Mouse (Mus musculus): ENCODE measurements around the gene Mob2. TPM values are rescaled to one million over a fixed set of nuclear protein-coding genes. Genes with fewer than 3 reads are reported as not detected.
A peak's percentile ranks its signal among the peaks of the same experiment; 100 is the strongest.

Mob2 gene
- total and polyA plus RNA-seq, 2 experiments from 2014 or later: 45.5 to 53.6 TPM

DNA sequence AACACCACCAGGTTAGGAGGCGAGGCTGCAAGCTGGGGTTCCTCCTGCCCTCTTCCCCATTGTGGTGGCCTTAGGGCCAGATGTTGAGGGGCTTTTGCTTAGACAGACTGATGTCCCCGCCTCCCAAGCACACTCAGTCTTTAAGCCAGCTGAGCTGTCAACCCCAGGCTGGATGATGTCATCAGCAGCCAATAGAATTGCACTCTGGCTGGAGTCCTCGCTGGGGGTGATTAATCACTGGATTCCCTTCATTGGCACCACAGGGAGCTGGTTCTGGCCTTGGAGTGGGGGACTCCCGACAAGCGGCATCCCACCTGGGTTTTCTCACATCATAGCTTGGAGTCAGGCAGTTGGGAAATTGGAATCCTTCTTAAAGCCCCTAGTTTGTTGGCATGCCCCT lies 28.0 kb upstream of the Mob2 start:
- ATAC-seq (ENCODE audit: insufficient read depth, low read depth): no peak
- TF ChIP-seq CTCF (IDR thresholded peaks at IDR 0.05; ENCODE audit: low read depth) (no peak), EP300 (IDR thresholded peaks at IDR 0.05; ENCODE audit: low read depth) (no peak)
- Histone ChIP-seq H3K4me2 (ENCODE audit: low read depth, low read length) (no peak overlapping the region), H3K27ac (ENCODE audit: low read depth) (no peak overlapping the region), H3K4me1 (ENCODE audit: control insufficient read depth, insufficient read depth) (peaks cover 61% of the 10 kb centered on the region), H3K4me3 (ENCODE audit: low read depth, low read length) (no peak overlapping the region), H3K27me3 (ENCODE audit: control insufficient read depth, insufficient read depth, low read length) (no peaks in the 10 kb centered on the region), H3K36me3 (replicated peaks; ENCODE audit: control insufficient read depth, insufficient read depth, low read length) (peaks cover 32% of the 10 kb centered on the region), H3K9me3 (replicated peaks; ENCODE audit: control insufficient read depth, low read length) (no peaks in the 10 kb centered on the region), H3K9ac (replicated peaks; ENCODE audit: low read depth, low read length) (no peak overlapping the region)
- WGBS: 33% methylated on average over 5 of the region's 5 CpGs
- no peak for DNase-seq (ENCODE audit: low spot score)

DNA sequence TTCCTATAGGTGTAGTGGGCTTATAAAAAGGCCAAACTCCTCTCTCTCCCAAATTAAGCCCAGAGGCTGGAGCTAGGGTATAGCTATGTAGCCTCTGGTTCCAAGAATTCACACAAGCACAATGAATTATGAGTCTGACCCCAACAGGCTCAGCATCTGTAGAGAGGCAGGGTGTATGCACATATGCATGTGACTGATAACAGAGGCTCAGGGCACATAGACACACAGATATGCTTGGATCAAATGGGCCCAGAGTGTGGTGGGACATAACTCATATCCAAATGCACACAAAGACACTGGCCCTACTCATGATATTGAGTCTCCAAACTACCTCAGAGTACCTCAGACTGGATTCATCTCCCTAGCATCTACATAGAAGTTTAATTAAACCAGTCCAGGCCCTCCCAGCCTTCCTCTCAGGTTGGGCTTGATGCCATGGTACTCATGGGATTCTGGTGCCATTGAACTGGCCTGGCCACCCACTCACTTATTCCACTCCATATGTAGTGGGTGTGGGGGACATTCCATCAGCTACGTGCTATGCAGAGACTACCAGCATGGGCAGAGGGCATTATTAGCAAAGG lies 26.3 kb upstream of the Mob2 start:
- TF ChIP-seq EP300 (IDR thresholded peaks at IDR 0.05; ENCODE audit: low read depth) (no peak), CTCF (IDR thresholded peaks at IDR 0.05; ENCODE audit: low read depth) (no peak)
- H3K4me2 ChIP-seq (ENCODE audit: low read depth, low read length): no peak overlapping the region
- H3K9ac ChIP-seq (replicated peaks; ENCODE audit: low read depth, low read length): no peak overlapping the region
- ATAC-seq (ENCODE audit: insufficient read depth, low read depth): no peak
- 80% methylated on average over 1 of the region's 1 CpGs for WGBS
- no peaks in the 10 kb centered on the region for H3K9me3 ChIP-seq (replicated peaks; ENCODE audit: control insufficient read depth, low read length)
- no peaks in the 10 kb centered on the region for H3K27me3 ChIP-seq (ENCODE audit: control insufficient read depth, insufficient read depth, low read length)
- no peak overlapping the region for H3K27ac ChIP-seq (ENCODE audit: low read depth)
- no peak for DNase-seq (ENCODE audit: low spot score)
- H3K4me3 ChIP-seq (ENCODE audit: low read depth, low read length): no peak overlapping the region
- H3K4me1 ChIP-seq (ENCODE audit: control insufficient read depth, insufficient read depth): peaks cover 46% of the 10 kb centered on the region
- H3K36me3 ChIP-seq (replicated peaks; ENCODE audit: control insufficient read depth, insufficient read depth, low read length): peaks cover 45% of the 10 kb centered on the region

DNA sequence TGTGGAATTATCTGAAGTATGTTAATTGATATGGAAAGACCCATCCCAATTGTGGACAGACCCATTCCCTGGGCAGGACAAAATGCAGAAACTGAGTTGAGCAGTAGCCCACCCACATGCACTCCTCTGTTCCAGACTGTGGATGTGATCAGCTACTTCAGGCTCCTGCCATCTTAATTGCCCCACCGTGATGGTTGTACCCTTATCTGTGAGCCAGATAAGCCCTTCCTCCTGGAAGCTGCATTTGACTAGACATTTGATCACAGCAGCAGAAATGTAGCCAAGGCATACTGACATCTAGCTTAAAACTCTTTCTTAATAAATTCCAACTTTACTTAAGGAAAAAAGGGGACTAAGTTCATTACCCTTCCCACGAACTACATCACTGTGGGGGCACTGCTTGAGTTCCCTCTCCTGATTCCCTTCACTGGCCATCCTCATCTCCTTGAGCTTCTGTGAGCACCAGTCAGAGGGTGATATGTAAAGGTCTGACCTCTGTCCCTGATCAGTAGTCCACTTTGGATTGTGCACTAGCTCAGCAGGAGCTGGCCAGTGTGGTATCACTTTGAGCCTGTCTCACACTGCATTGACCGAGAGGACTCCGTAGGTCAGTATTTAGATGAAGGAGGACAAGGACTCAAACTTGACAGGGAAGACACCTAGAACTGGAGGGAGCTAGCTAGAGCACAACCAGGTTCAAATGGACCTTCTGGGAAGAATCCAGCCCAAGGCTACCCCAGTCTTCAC lies 25.5 kb upstream of the Mob2 start:
- H3K27me3 ChIP-seq (ENCODE audit: control insufficient read depth, insufficient read depth, low read length): no peaks in the 10 kb centered on the region
- DNase-seq (ENCODE audit: low spot score) (no peak), ATAC-seq (ENCODE audit: insufficient read depth, low read depth) (no peak)
- peaks cover 42% of the 10 kb centered on the region for H3K4me1 ChIP-seq (ENCODE audit: control insufficient read depth, insufficient read depth)
- H3K9me3 ChIP-seq (replicated peaks; ENCODE audit: control insufficient read depth, low read length): no peaks in the 10 kb centered on the region
- peaks cover 52% of the 10 kb centered on the region for H3K36me3 ChIP-seq (replicated peaks; ENCODE audit: control insufficient read depth, insufficient read depth, low read length)
- no peak overlapping the region for H3K4me2 ChIP-seq (ENCODE audit: low read depth, low read length)
- 63% methylated on average over 4 of the region's 4 CpGs for WGBS
- H3K27ac ChIP-seq (ENCODE audit: low read depth): no peak overlapping the region
- H3K9ac ChIP-seq (replicated peaks; ENCODE audit: low read depth, low read length): no peak overlapping the region
- H3K4me3 ChIP-seq (ENCODE audit: low read depth, low read length): no peak overlapping the region
- TF ChIP-seq CTCF (IDR thresholded peaks at IDR 0.05; ENCODE audit: low read depth) (no peak), EP300 (IDR thresholded peaks at IDR 0.05; ENCODE audit: low read depth) (no peak)

DNA sequence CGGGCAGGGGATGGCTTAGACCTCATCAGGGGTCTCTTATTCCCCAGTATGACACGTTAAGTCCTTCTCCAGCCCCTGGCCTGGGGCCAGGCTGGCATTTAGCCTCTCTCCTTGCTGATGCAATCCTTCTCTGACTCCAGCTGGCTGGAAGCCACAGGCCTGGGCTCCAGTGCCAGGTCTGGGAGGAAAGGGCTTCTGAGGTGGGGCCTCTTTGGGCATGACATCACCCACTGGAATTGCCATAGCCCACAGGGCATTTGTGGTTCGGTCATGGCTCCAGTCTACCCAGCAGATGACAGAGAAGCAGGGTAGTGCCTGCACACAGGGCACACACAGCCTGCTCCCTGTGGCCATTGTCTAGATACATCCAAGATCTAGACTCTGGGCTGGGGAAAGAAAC lies 24.0 kb upstream of the Mob2 start:
- peak overlapping the region; percentile 67 for H3K27ac ChIP-seq (ENCODE audit: low read depth)
- no peak overlapping the region for H3K4me3 ChIP-seq (ENCODE audit: low read depth, low read length)
- no peak overlapping the region for H3K4me2 ChIP-seq (ENCODE audit: low read depth, low read length)
- H3K4me1 ChIP-seq (ENCODE audit: control insufficient read depth, insufficient read depth): peaks cover 38% of the 10 kb centered on the region
- no peaks in the 10 kb centered on the region for H3K27me3 ChIP-seq (ENCODE audit: control insufficient read depth, insufficient read depth, low read length)
- peaks cover 66% of the 10 kb centered on the region for H3K36me3 ChIP-seq (replicated peaks; ENCODE audit: control insufficient read depth, insufficient read depth, low read length)
- WGBS: 28% methylated on average over 3 of the region's 3 CpGs
- DNase-seq (ENCODE audit: low spot score): peak; percentile 87
- no peaks in the 10 kb centered on the region for H3K9me3 ChIP-seq (replicated peaks; ENCODE audit: control insufficient read depth, low read length)
- peak; percentile 85 for ATAC-seq (ENCODE audit: insufficient read depth, low read depth)
- TF ChIP-seq CTCF (IDR thresholded peaks at IDR 0.05; ENCODE audit: low read depth) (no peak), EP300 (IDR thresholded peaks at IDR 0.05; ENCODE audit: low read depth) (no peak)
- H3K9ac ChIP-seq (replicated peaks; ENCODE audit: low read depth, low read length): no peak overlapping the region; the same call in 1 of the 2 replicates

DNA sequence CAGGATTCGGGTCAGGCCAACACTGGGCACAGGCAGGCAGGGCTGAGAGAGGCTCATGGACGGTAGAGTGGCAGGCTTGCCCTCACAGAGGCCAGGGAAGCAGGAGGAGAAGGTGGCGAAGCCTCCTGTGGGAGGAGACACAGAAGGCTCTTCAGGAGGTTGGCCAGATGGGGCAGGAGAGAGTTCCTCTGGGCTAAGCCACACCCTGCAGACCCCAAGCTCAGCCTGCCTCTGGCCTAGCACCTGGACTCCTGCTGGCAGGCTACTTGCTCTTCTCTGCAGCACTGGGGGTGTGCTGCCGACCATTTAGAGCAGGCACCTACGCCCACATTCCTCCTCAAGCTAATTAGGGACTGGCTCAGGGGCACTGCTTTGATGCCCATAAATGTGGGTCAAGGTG lies 23.5 kb upstream of the Mob2 start:
- ATAC-seq (ENCODE audit: insufficient read depth, low read depth) (peak; percentile 65), DNase-seq (ENCODE audit: low spot score) (peak; percentile 60)
- peak overlapping the region; percentile 67 for H3K27ac ChIP-seq (ENCODE audit: low read depth)
- no peak overlapping the region; the same call in 1 of the 2 replicates for H3K9ac ChIP-seq (replicated peaks; ENCODE audit: low read depth, low read length)
- H3K4me1 ChIP-seq (ENCODE audit: control insufficient read depth, insufficient read depth): peaks cover 33% of the 10 kb centered on the region
- H3K4me3 ChIP-seq (ENCODE audit: low read depth, low read length): no peak overlapping the region
- H3K9me3 ChIP-seq (replicated peaks; ENCODE audit: control insufficient read depth, low read length): no peaks in the 10 kb centered on the region
- H3K4me2 ChIP-seq (ENCODE audit: low read depth, low read length): no peak overlapping the region
- H3K27me3 ChIP-seq (ENCODE audit: control insufficient read depth, insufficient read depth, low read length): no peaks in the 10 kb centered on the region
- peaks cover 70% of the 10 kb centered on the region for H3K36me3 ChIP-seq (replicated peaks; ENCODE audit: control insufficient read depth, insufficient read depth, low read length)
- WGBS: 28% methylated on average over 5 of the region's 5 CpGs
- TF ChIP-seq EP300 (IDR thresholded peaks at IDR 0.05; ENCODE audit: low read depth) (no peak), CTCF (IDR thresholded peaks at IDR 0.05; ENCODE audit: low read depth) (peak; percentile 14; the same call in 1 of the 2 replicates)

Measured in heart, postnatal 0 days (tissue).